ENCODE assay signal across 8 mouse cellular contexts in genomic region chr8:122610612-122611277, GRCm38 (mm10). TPM values are rescaled to one million over a fixed set of nuclear protein-coding genes. Genes with fewer than 3 reads are reported as not detected.
DNase-seq lines count a peak whose midpoint lies in the region; ATAC-seq and TF ChIP-seq lines count a peak whose summit lies in the region.

No protein-coding gene starts in this region.

- H3K4me1 ChIP-seq in kidney, adult 2 months (ENCODE audit: control insufficient read depth, insufficient read depth, low read length) = peaks cover 19% of the 10 kb centered on the region
- H3K4me1 ChIP-seq in MEL (ENCODE audit: control insufficient read depth in 1 of 2, insufficient read depth in 2 of 2, low read length in 2 of 2) = peaks cover 0 to 6% of the 10 kb centered on the region in 2 experiments; a peak in 1 of 4 replicates
- H3K4me1 ChIP-seq in heart, postnatal 0 days (ENCODE audit: control insufficient read depth, insufficient read depth) = peaks cover 12% of the 10 kb centered on the region
- H3K4me1 ChIP-seq in liver, postnatal 0 days (ENCODE audit: insufficient read depth) = peaks cover 24% of the 10 kb centered on the region

- no peak for TF ChIP-seq CTCF in kidney, adult 2 months (conservative IDR thresholded peaks at IDR 0.05; ENCODE audit: insufficient read depth, insufficient read length, low read depth, low read length)
- no peak for TF ChIP-seq CTCF in MEL (IDR thresholded peaks at IDR 0.05 in 2 of 3, conservative IDR thresholded peaks at IDR 0.05 in 1 of 3; ENCODE audit: control insufficient read depth in 1 of 3, insufficient read depth in 1 of 3, low read depth in 2 of 3, low read length in 3 of 3, poor library complexity in 1 of 3, severe bottlenecking in 1 of 3)
- TF ChIP-seq CTCF in heart, postnatal 0 days (IDR thresholded peaks at IDR 0.05; ENCODE audit: low read depth) = no peak
- TF ChIP-seq CTCF in liver, postnatal 0 days (IDR thresholded peaks at IDR 0.05; ENCODE audit: low read depth) = no peak

- peak; percentile 49 for DNase-seq in kidney, adult 2 months
- no peak for DNase-seq in kidney, postnatal 25 days
- DNase-seq in MEL (ENCODE audit: low read depth, low spot score) (no peak), adipocyte (ENCODE audit: low spot score) (no peak)
- DNase-seq in heart, postnatal 0 days (ENCODE audit: low spot score) = peak; percentile 10
- no peak for DNase-seq in liver, postnatal 0 days
- no peak for DNase-seq in cerebellum, adult 9-10 months
- DNase-seq in adrenal gland, postnatal 25 days = no peak

- H3K27me3 ChIP-seq in kidney, adult 2 months (replicated peaks; ENCODE audit: control insufficient read depth, insufficient read depth, low read length) = no peaks in the 10 kb centered on the region
- H3K27me3 ChIP-seq in MEL (ENCODE audit: control insufficient read depth in 1 of 2, insufficient read depth in 2 of 2, low read length in 2 of 2) = no peaks in the 10 kb centered on the region
- no peaks in the 10 kb centered on the region for H3K27me3 ChIP-seq in heart, postnatal 0 days (ENCODE audit: control insufficient read depth, insufficient read depth, low read length)
- no peaks in the 10 kb centered on the region for H3K27me3 ChIP-seq in liver, postnatal 0 days (ENCODE audit: insufficient read depth, low read length)

- peaks cover 2% of the 10 kb centered on the region; the same call in 1 of the 2 replicates for H3K79me2 ChIP-seq in MEL (ENCODE audit: control insufficient read depth, insufficient read depth, low read length, poor library complexity)

- H3K9me3 ChIP-seq in MEL (replicated peaks; ENCODE audit: insufficient read depth, low read length) = no peaks in the 10 kb centered on the region
- H3K9me3 ChIP-seq in heart, postnatal 0 days (replicated peaks; ENCODE audit: control insufficient read depth, low read length) = no peaks in the 10 kb centered on the region
- H3K9me3 ChIP-seq in liver, postnatal 0 days (ENCODE audit: low read length) = no peaks in the 10 kb centered on the region

- H3K4me2 ChIP-seq in heart, postnatal 0 days (ENCODE audit: low read depth, low read length) = peak overlapping the region; percentile 93
- peak overlapping the region; percentile 99 for H3K4me2 ChIP-seq in liver, postnatal 0 days (ENCODE audit: low read depth, low read length)

- H3K27ac ChIP-seq in kidney, adult 2 months (ENCODE audit: insufficient read depth, low read depth, low read length) = peak overlapping the region; percentile 57
- H3K27ac ChIP-seq in MEL (ENCODE audit: control insufficient read depth, low read depth, low read length) = no peak overlapping the region; the same call in 1 of the 2 replicates
- H3K27ac ChIP-seq in heart, postnatal 0 days (ENCODE audit: low read depth) = peak overlapping the region; percentile 81
- H3K27ac ChIP-seq in liver, postnatal 0 days (ENCODE audit: low read depth) = peak overlapping the region; percentile 93

- peak overlapping the region; percentile 77 for H3K4me3 ChIP-seq in kidney, adult 2 months (ENCODE audit: insufficient read depth, low read depth, low read length)
- H3K4me3 ChIP-seq in MEL (ENCODE audit: control insufficient read depth in 1 of 2, insufficient read depth in 1 of 2, low read depth in 2 of 2, low read length in 2 of 2) = peak overlapping the region; percentile 85 to 87
- peak overlapping the region; percentile 70 for H3K4me3 ChIP-seq in heart, postnatal 0 days (ENCODE audit: low read depth, low read length)
- peak overlapping the region; percentile 72 for H3K4me3 ChIP-seq in liver, postnatal 0 days (ENCODE audit: low read depth, low read length)

- no peak for TF ChIP-seq RAD21 in MEL (IDR thresholded peaks at IDR 0.05; ENCODE audit: low read depth, low read length)

- 4% methylated on average over 20 of the region's 20 CpGs for WGBS in kidney, adult 2 months
- 2% methylated on average over 20 of the region's 20 CpGs for WGBS in heart, postnatal 0 days
- 5% methylated on average over 19 of the region's 20 CpGs for WGBS in liver, postnatal 0 days (ENCODE audit: insufficient replicate concordance)

- TF ChIP-seq EP300 in MEL (IDR thresholded peaks at IDR 0.05; ENCODE audit: low read depth in 1 of 2, low read length in 2 of 2) = no peak
- TF ChIP-seq EP300 in heart, postnatal 0 days (IDR thresholded peaks at IDR 0.05; ENCODE audit: low read depth) = no peak
- TF ChIP-seq EP300 in liver, postnatal 0 days (IDR thresholded peaks at IDR 0.05; ENCODE audit: low read depth) = no peak

- H3K9ac ChIP-seq in MEL (ENCODE audit: control insufficient read depth, low read depth, low read length, poor library complexity, severe bottlenecking) = peak overlapping the region; percentile 81
- H3K9ac ChIP-seq in heart, postnatal 0 days (replicated peaks; ENCODE audit: low read depth, low read length) = peak overlapping the region; percentile 69
- H3K9ac ChIP-seq in liver, postnatal 0 days (replicated peaks) = peak overlapping the region; percentile 85

- H3K36me3 ChIP-seq in kidney, adult 2 months (ENCODE audit: control insufficient read depth, insufficient read depth, low read length) = no peaks in the 10 kb centered on the region
- H3K36me3 ChIP-seq in MEL (ENCODE audit: control insufficient read depth in 1 of 2, insufficient read depth in 2 of 2, low read length in 2 of 2) = no peaks in the 10 kb centered on the region
- H3K36me3 ChIP-seq in heart, postnatal 0 days (replicated peaks; ENCODE audit: control insufficient read depth, insufficient read depth, low read length) = 0 out of 2 replicates have a peak, but pooled peaks cover 9% of the 10 kb centered on the region
- peaks cover 7% of the 10 kb centered on the region for H3K36me3 ChIP-seq in liver, postnatal 0 days (replicated peaks; ENCODE audit: insufficient read depth, low read length)

- peak; percentile 21 for ATAC-seq in heart, postnatal 0 days (ENCODE audit: insufficient read depth, low read depth)
- peak; percentile 46 for ATAC-seq in liver, postnatal 0 days

- no peak for TF ChIP-seq POLR2A in kidney, adult 2 months (IDR thresholded peaks at IDR 0.05; ENCODE audit: low read depth, low read length)
- TF ChIP-seq POLR2A in MEL (IDR thresholded peaks at IDR 0.05; ENCODE audit: control insufficient read depth in 1 of 2, insufficient read depth in 1 of 2, low read depth in 1 of 2, low read length in 2 of 2, poor library complexity in 1 of 2) = no peak

TF ChIP-seq in MEL, 35 proteins besides CTCF, POLR2A, EP300 and RAD21 (continues in another document):
- TF ChIP-seq JUND (IDR thresholded peaks at IDR 0.05; ENCODE audit: low read depth, low read length) (no peak), MAZ (IDR thresholded peaks at IDR 0.05; ENCODE audit: low read depth, low read length) (no peak), GABPA (IDR thresholded peaks at IDR 0.05; ENCODE audit: low read depth, low read length) (no peak)

RNA-seq across cellular contexts. Expression of gene Galns, which starts 0.5 kb away (rescaled TPM):
- polyA plus RNA-seq in kidney, adult 2 months (2012; rRNA removed) = 36.2 and 44.5 TPM in 2 replicates
- 1.7 and 2.1 TPM in 2 replicates for total RNA-seq in MEL (2012; rRNA removed)
- polyA plus RNA-seq in MEL (2012; ENCODE audit: insufficient read depth in 1 of 2, insufficient read length in 2 of 2, low read depth in 1 of 2, low replicate concordance in 2 of 2, missing spikeins in 1 of 2) = 1 to 10 TPM in 1 of 2 experiments, not detected in 1; 3.0 TPM
- total RNA-seq in heart, postnatal 0 days (2014; rRNA removed; ENCODE audit: low replicate concordance) = 11.6 and 16.1 TPM in 2 replicates
- 5.7 and 7.2 TPM in 2 replicates for polyA plus RNA-seq in heart, postnatal 0 days (2015; fragmentation: Nextera tagmentation; extraction: Ambion mirVana)
- 6.8 and 6.9 TPM in 2 replicates for polyA plus RNA-seq in liver, postnatal 0 days (2015; fragmentation: Nextera tagmentation; extraction: Ambion mirVana)
- total RNA-seq in adrenal gland, postnatal 25 days (2021) = 6.2 and 7.3 TPM in 2 replicates

RNA-seq across cellular contexts. Expression of gene Trappc2l, which starts 0.7 kb away (rescaled TPM):
- polyA plus RNA-seq in kidney, adult 2 months (2012; rRNA removed) = 258 and 302 TPM in 2 replicates
- total RNA-seq in MEL (2012; rRNA removed) = 21.6 and 21.7 TPM in 2 replicates
- 10 to 100 TPM in 1 of 2 experiments, not detected in 1; 15.1 TPM for polyA plus RNA-seq in MEL (2012; ENCODE audit: insufficient read depth in 1 of 2, insufficient read length in 2 of 2, low read depth in 1 of 2, low replicate concordance in 2 of 2, missing spikeins in 1 of 2)
- 3.1 and 5.2 TPM in 2 replicates for total RNA-seq in heart, postnatal 0 days (2014; rRNA removed; ENCODE audit: low replicate concordance)
- polyA plus RNA-seq in heart, postnatal 0 days (2015; fragmentation: Nextera tagmentation; extraction: Ambion mirVana) = 68.8 and 70.9 TPM in 2 replicates
- polyA plus RNA-seq in liver, postnatal 0 days (2015; fragmentation: Nextera tagmentation; extraction: Ambion mirVana) = 29.3 and 30.7 TPM in 2 replicates
- 57.9 and 63.3 TPM in 2 replicates for total RNA-seq in adrenal gland, postnatal 25 days (2021)

RNA-seq across cellular contexts. Expression of gene Pabpn1l, which starts 11.8 kb away (rescaled TPM):
- polyA plus RNA-seq in kidney, adult 2 months (2012; rRNA removed) = 0.11 TPM in 2 replicates
- total RNA-seq in MEL (2012; rRNA removed) = not detected in 2 replicates
- under 1 TPM in 1 of 2 experiments, not detected in 1; 0.15 TPM for polyA plus RNA-seq in MEL (2012; ENCODE audit: insufficient read depth in 1 of 2, insufficient read length in 2 of 2, low read depth in 1 of 2, low replicate concordance in 2 of 2, missing spikeins in 1 of 2)
- not detected in 2 replicates for total RNA-seq in heart, postnatal 0 days (2014; rRNA removed; ENCODE audit: low replicate concordance)
- not detected in 2 replicates for polyA plus RNA-seq in heart, postnatal 0 days (2015; fragmentation: Nextera tagmentation; extraction: Ambion mirVana)
- not detected in 2 replicates for polyA plus RNA-seq in liver, postnatal 0 days (2015; fragmentation: Nextera tagmentation; extraction: Ambion mirVana)
- total RNA-seq in adrenal gland, postnatal 25 days (2021) = not detected in 2 replicates

RNA-seq across cellular contexts. Expression of gene Aprt, which starts 34.0 kb away (rescaled TPM):
- 177 and 190 TPM in 2 replicates for polyA plus RNA-seq in kidney, adult 2 months (2012; rRNA removed)
- 239 and 243 TPM in 2 replicates for total RNA-seq in MEL (2012; rRNA removed)
- 100 to 1,000 TPM in 1 of 2 experiments, not detected in 1; 287 TPM for polyA plus RNA-seq in MEL (2012; ENCODE audit: insufficient read depth in 1 of 2, insufficient read length in 2 of 2, low read depth in 1 of 2, low replicate concordance in 2 of 2, missing spikeins in 1 of 2)
- total RNA-seq in heart, postnatal 0 days (2014; rRNA removed; ENCODE audit: low replicate concordance) = 106 and 112 TPM in 2 replicates
- 104 and 119 TPM in 2 replicates for polyA plus RNA-seq in heart, postnatal 0 days (2015; fragmentation: Nextera tagmentation; extraction: Ambion mirVana)
- polyA plus RNA-seq in liver, postnatal 0 days (2015; fragmentation: Nextera tagmentation; extraction: Ambion mirVana) = 223 and 249 TPM in 2 replicates
- total RNA-seq in adrenal gland, postnatal 25 days (2021) = 50.6 and 66.4 TPM in 2 replicates

RNA-seq across cellular contexts. Expression of gene Cdt1, which starts 42.9 kb away (rescaled TPM):
- polyA plus RNA-seq in kidney, adult 2 months (2012; rRNA removed) = 7.1 and 8.6 TPM in 2 replicates
- 64.3 and 74.6 TPM in 2 replicates for total RNA-seq in MEL (2012; rRNA removed)
- 10 to 100 TPM in 1 of 2 experiments, not detected in 1; 84.5 TPM for polyA plus RNA-seq in MEL (2012; ENCODE audit: insufficient read depth in 1 of 2, insufficient read length in 2 of 2, low read depth in 1 of 2, low replicate concordance in 2 of 2, missing spikeins in 1 of 2)
- 27.5 and 52.3 TPM in 2 replicates for total RNA-seq in heart, postnatal 0 days (2014; rRNA removed; ENCODE audit: low replicate concordance)
- polyA plus RNA-seq in heart, postnatal 0 days (2015; fragmentation: Nextera tagmentation; extraction: Ambion mirVana) = 9.9 and 10.0 TPM in 2 replicates
- 19.8 and 23.7 TPM in 2 replicates for polyA plus RNA-seq in liver, postnatal 0 days (2015; fragmentation: Nextera tagmentation; extraction: Ambion mirVana)
- total RNA-seq in adrenal gland, postnatal 25 days (2021) = 12.5 and 17.7 TPM in 2 replicates

Comparison
In these comparisons a context has a peak if more than half of its experiments do, and no peak if none do; other contexts are left out.
1. DNase-seq: peak in kidney, adult 2 months (single experiment) and heart, postnatal 0 days (single experiment); none in kidney, postnatal 25 days (0 of 2), MEL (single experiment), liver, postnatal 0 days (single experiment), adipocyte (single experiment), cerebellum, adult 9-10 months (single experiment) and adrenal gland, postnatal 25 days (single experiment).
2. Peak in every context shown above with its lines, with median percentiles within 50 percentile points of each other: H3K4me3 ChIP-seq and H3K9ac ChIP-seq.